Mouse (Mus musculus) ES-E14 (cell line): Measurements from ENCODE around the gene Cfap70.

ENCODE experiments used
- HCFC1 ChIP-seq: IDR thresholded peaks from 2 replicates; pipeline ENCODE4 v1.6.1; 2012; ENCODE audit warnings: low read length, inconsistent platforms, borderline replicate concordance; ENCODE audit not compliant: insufficient read depth
- MAFK ChIP-seq: IDR thresholded peaks from 2 replicates; pipeline ENCODE4 v1.6.1; 2014; ENCODE audit warnings: mild to moderate bottlenecking, low read depth, low read length, inconsistent platforms; ENCODE audit not compliant: insufficient read depth

DNA sequence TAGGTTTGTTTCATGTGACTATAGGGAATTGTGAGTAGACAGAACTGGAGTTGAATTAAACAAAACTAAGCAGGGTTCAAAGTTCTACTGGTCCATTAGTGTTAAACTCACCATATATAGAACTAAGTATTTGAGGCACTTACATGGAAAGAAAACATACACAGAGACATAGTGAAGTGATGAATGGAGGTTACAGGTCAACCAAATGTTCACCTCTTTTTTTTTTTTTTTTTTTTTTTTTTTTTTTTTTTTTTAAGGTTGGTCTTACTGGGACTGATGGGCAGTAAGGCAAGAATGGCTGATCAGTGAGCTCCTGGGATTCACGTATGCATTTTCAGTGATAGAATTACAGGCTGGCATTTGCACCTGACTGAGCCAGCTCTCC is 28.2 kb upstream of the Cfap70 start:
- TF ChIP-seq HCFC1, result no peak
- TF ChIP-seq MAFK, result no peak
